In genomic region chr1:52004096-52004495, GRCm38 (mm10) we compare ENCODE assay signal across 9 mouse cellular contexts. TPM values are rescaled to one million over a fixed set of nuclear protein-coding genes. Genes with fewer than 3 reads are reported as not detected.
DNase-seq lines count a peak whose midpoint lies in the region; ATAC-seq and TF ChIP-seq lines count a peak whose summit lies in the region.
"Had no signal": no experiment of that assay in that cellular context is flagged by ENCODE, and none has a peak within 500 bp of the region (broad histone marks: within the 10 kb centered on the region; RNA-seq: fewer than 3 reads in every experiment).

No protein-coding gene starts in this region.

- no peak overlapping the region for H3K9ac ChIP-seq in heart, embryonic 12.5 days
- no peak overlapping the region for H3K9ac ChIP-seq in heart, postnatal 0 days (replicated peaks; ENCODE audit: low read depth, low read length)
- no peak overlapping the region for H3K9ac ChIP-seq in midbrain, embryonic 13.5 days (replicated peaks)
- H3K9ac ChIP-seq: liver, embryonic 15.5 days had no signal

- H3K27ac ChIP-seq in heart, embryonic 12.5 days (ENCODE audit: poor library complexity, severe bottlenecking) = no peak overlapping the region
- no peak overlapping the region for H3K27ac ChIP-seq in heart, postnatal 0 days (ENCODE audit: low read depth)
- no peak overlapping the region for H3K27ac ChIP-seq in midbrain, embryonic 13.5 days
- H3K27ac ChIP-seq: liver, embryonic 15.5 days had no signal

- no peaks in the 10 kb centered on the region for H3K36me3 ChIP-seq in heart, embryonic 12.5 days
- H3K36me3 ChIP-seq in heart, postnatal 0 days (replicated peaks; ENCODE audit: control insufficient read depth, insufficient read depth, low read length) = no peaks in the 10 kb centered on the region
- H3K36me3 ChIP-seq in midbrain, embryonic 13.5 days = no peaks in the 10 kb centered on the region
- H3K36me3 ChIP-seq: liver, embryonic 15.5 days had no signal

- H3K4me2 ChIP-seq in heart, embryonic 12.5 days = no peak overlapping the region
- H3K4me2 ChIP-seq in heart, postnatal 0 days (ENCODE audit: low read depth, low read length) = no peak overlapping the region
- no peak overlapping the region for H3K4me2 ChIP-seq in midbrain, embryonic 13.5 days (replicated peaks)
- H3K4me2 ChIP-seq: liver, embryonic 15.5 days had no signal

- TF ChIP-seq CTCF in heart, postnatal 0 days (IDR thresholded peaks at IDR 0.05; ENCODE audit: low read depth) = peak; percentile 94

- TF ChIP-seq EP300 in heart, postnatal 0 days (IDR thresholded peaks at IDR 0.05; ENCODE audit: low read depth) = no peak

- H3K9me3 ChIP-seq in heart, embryonic 12.5 days (replicated peaks) = no peaks in the 10 kb centered on the region
- no peaks in the 10 kb centered on the region for H3K9me3 ChIP-seq in heart, postnatal 0 days (replicated peaks; ENCODE audit: control insufficient read depth, low read length)
- H3K9me3 ChIP-seq in midbrain, embryonic 13.5 days = no peaks in the 10 kb centered on the region
- H3K9me3 ChIP-seq: liver, embryonic 15.5 days had no signal

- 30% methylated on average over 8 of the region's 8 CpGs for WGBS in heart, embryonic 12.5 days
- WGBS in heart, postnatal 0 days = 18% methylated on average over 8 of the region's 8 CpGs
- 27% methylated on average over 8 of the region's 8 CpGs for WGBS in midbrain, embryonic 13.5 days

- no peaks in the 10 kb centered on the region for H3K4me1 ChIP-seq in heart, embryonic 12.5 days (replicated peaks)
- H3K4me1 ChIP-seq in heart, postnatal 0 days (ENCODE audit: control insufficient read depth, insufficient read depth) = peaks cover 6% of the 10 kb centered on the region; the same call in 1 of the 2 replicates
- H3K4me1 ChIP-seq in midbrain, embryonic 13.5 days (replicated peaks) = peaks cover 10% of the 10 kb centered on the region
- H3K4me1 ChIP-seq: liver, embryonic 15.5 days had no signal

- no peak overlapping the region for H3K4me3 ChIP-seq in heart, embryonic 12.5 days
- no peak overlapping the region for H3K4me3 ChIP-seq in heart, postnatal 0 days (ENCODE audit: low read depth, low read length)
- no peak overlapping the region for H3K4me3 ChIP-seq in midbrain, embryonic 13.5 days (replicated peaks)
- H3K4me3 ChIP-seq: liver, embryonic 15.5 days had no signal

- DNase-seq in heart, adult 8-10 months (ENCODE audit: low spot score) = peak; percentile 63
- DNase-seq in adrenal gland, adult 8-10 months = peak; percentile 24
- peak; percentile 73 for DNase-seq in embryo, embryonic 11 days
- DNase-seq in heart, postnatal 0 days (ENCODE audit: low spot score) = peak; percentile 75
- DNase-seq in left cerebral cortex, adult 11 months (ENCODE audit: low spot score) = peak; percentile 18
- DNase-seq in spleen, postnatal 4 days (ENCODE audit: low spot score in 2 of 2) = peak; percentile 64 to 86

- H3K27me3 ChIP-seq in heart, embryonic 12.5 days (replicated peaks) = peaks cover 3% of the 10 kb centered on the region; the same call in 1 of the 2 replicates
- H3K27me3 ChIP-seq in heart, postnatal 0 days (ENCODE audit: control insufficient read depth, insufficient read depth, low read length) = no peaks in the 10 kb centered on the region
- peaks cover 12% of the 10 kb centered on the region; the same call in 1 of the 2 replicates for H3K27me3 ChIP-seq in midbrain, embryonic 13.5 days
- H3K27me3 ChIP-seq: liver, embryonic 15.5 days had no signal

- no peak for ATAC-seq in heart, embryonic 12.5 days (ENCODE audit: insufficient number of reproducible peaks, low FRiP score)
- no peak for ATAC-seq in heart, postnatal 0 days (ENCODE audit: insufficient read depth, low read depth)
- ATAC-seq in midbrain, embryonic 13.5 days = peak; percentile 60; the same call in 1 of the 2 replicates

RNA-seq across cellular contexts. Expression of gene Stat4, which starts 17.1 kb away (rescaled TPM):
- under 1 TPM in 2 of 4 experiments, not detected in 2; 0.28 to 0.35 TPM for total RNA-seq in heart, adult 8-10 months (2022)
- 2.6 and 3.5 TPM in 2 replicates for polyA plus RNA-seq in heart, embryonic 12.5 days (2016; fragmentation: Nextera tagmentation; extraction: Ambion mirVana)
- total RNA-seq in adrenal gland, adult 8-10 months (2022) = under 1 TPM; 0.35 to 0.99 (median 0.48) TPM
- total RNA-seq in heart, postnatal 0 days (2014; rRNA removed; ENCODE audit: low replicate concordance) = 0.27 and 1.2 TPM in 2 replicates
- 0.27 and 0.33 TPM in 2 replicates for polyA plus RNA-seq in heart, postnatal 0 days (2015; fragmentation: Nextera tagmentation; extraction: Ambion mirVana)
- polyA plus RNA-seq in midbrain, embryonic 13.5 days (2015; fragmentation: Nextera tagmentation; extraction: Ambion mirVana) = 0.85 and 1.2 TPM in 2 replicates

Comparison
In these comparisons a context has a peak if more than half of its experiments do, and no peak if none do; other contexts are left out.
1. DNase-seq: peak in every context shown above with its lines; median percentile 75 in heart, postnatal 0 days; 75 in spleen, postnatal 4 days; 73 in embryo, embryonic 11 days; 63 in heart, adult 8-10 months; 24 in adrenal gland, adult 8-10 months; 18 in left cerebral cortex, adult 11 months.